Mouse (Mus musculus): ENCODE measurements around the gene Mapk8ip3. TPM values are rescaled to one million over a fixed set of nuclear protein-coding genes. Genes with fewer than 3 reads are reported as not detected.

Mapk8ip3 gene
- polyA plus RNA-seq, 1 experiment = 59.5 TPM

- no peaks in the 10 kb centered on the region for H3K27me3 ChIP-seq (ENCODE audit: control insufficient read depth, insufficient read depth, low read length, poor library complexity, severe bottlenecking)
- no peaks in the 10 kb centered on the region for H3K36me3 ChIP-seq (ENCODE audit: control insufficient read depth, insufficient read depth, low read length, poor library complexity, severe bottlenecking)
- TF ChIP-seq CTCF (IDR thresholded peaks at IDR 0.05; ENCODE audit: low read depth, low read length) (no peak), EP300 (IDR thresholded peaks at IDR 0.05; ENCODE audit: insufficient read depth, low read depth, low read length) (no peak)
- H3K4me3 ChIP-seq (ENCODE audit: low read depth, low read length) = no peak overlapping the region
- H3K9me3 ChIP-seq (replicated peaks; ENCODE audit: control insufficient read depth, insufficient read depth, low read length, poor library complexity, severe bottlenecking) = no peaks in the 10 kb centered on the region
- no peak overlapping the region for H3K9ac ChIP-seq (ENCODE audit: low read depth, poor library complexity, severe bottlenecking)
- no peak overlapping the region for H3K27ac ChIP-seq (ENCODE audit: insufficient read depth, low read length)
- peaks cover 1% of the 10 kb centered on the region for H3K4me1 ChIP-seq (ENCODE audit: control insufficient read depth, insufficient read depth, low read length)
These were observed 80.8 kb downstream of the Mapk8ip3 start for GRCm38 (mm10) chr17:24855838-24856464.

DNA sequence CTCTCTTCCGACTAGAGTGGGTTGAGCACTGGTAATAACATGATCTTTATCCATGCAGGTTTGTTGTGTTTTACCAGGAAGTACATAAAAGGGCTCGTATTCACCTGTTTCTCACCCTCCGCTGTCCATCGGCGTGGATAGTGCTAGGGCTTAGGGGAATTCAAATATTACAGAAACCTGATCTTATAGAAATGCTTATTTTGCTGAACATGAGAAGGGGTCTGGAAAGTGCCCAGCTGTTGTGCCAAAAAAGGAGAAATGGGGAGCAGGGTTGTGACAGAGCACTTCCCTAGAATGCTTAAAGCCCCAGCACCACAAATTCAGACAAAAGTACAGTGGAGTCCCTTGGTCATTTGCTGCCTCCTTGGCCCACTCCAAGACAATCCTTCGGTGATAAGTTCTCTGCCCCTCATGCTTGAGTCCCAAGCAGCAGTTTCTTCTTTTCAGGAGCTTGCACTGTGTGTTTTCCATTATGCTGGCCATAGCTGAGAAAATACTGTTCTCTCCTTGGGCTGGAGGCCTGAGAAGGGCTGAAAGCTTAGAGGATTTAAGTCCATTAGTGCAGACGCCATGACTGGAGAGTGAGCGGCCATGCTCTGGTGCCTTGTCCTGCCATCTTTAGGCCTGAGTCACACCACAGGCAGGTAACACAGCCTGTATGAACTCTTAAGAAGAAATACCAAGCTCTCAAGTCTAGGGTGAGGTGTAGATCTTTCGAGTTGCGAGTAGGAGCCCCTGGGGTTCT lies 85.2 kb downstream of the Mapk8ip3 start:
- Histone ChIP-seq H3K27me3 (ENCODE audit: control insufficient read depth, insufficient read depth, low read length, poor library complexity, severe bottlenecking) (no peaks in the 10 kb centered on the region), H3K9ac (ENCODE audit: low read depth, poor library complexity, severe bottlenecking) (peak overlapping the region; percentile 43; the same call in 1 of the 2 replicates), H3K36me3 (ENCODE audit: control insufficient read depth, insufficient read depth, low read length, poor library complexity, severe bottlenecking) (no peaks in the 10 kb centered on the region), H3K4me3 (ENCODE audit: low read depth, low read length) (no peak overlapping the region; the same call in 1 of the 2 replicates), H3K27ac (ENCODE audit: insufficient read depth, low read length) (no peak overlapping the region), H3K9me3 (replicated peaks; ENCODE audit: control insufficient read depth, insufficient read depth, low read length, poor library complexity, severe bottlenecking) (no peaks in the 10 kb centered on the region), H3K4me1 (ENCODE audit: control insufficient read depth, insufficient read depth, low read length) (peaks cover 3% of the 10 kb centered on the region)
- TF ChIP-seq EP300 (IDR thresholded peaks at IDR 0.05; ENCODE audit: insufficient read depth, low read depth, low read length) = no peak
- no peak for TF ChIP-seq CTCF (IDR thresholded peaks at IDR 0.05; ENCODE audit: low read depth, low read length)
- no peak for TF ChIP-seq POLR2A (IDR thresholded peaks at IDR 0.05; ENCODE audit: insufficient read depth, low read length)

DNA sequence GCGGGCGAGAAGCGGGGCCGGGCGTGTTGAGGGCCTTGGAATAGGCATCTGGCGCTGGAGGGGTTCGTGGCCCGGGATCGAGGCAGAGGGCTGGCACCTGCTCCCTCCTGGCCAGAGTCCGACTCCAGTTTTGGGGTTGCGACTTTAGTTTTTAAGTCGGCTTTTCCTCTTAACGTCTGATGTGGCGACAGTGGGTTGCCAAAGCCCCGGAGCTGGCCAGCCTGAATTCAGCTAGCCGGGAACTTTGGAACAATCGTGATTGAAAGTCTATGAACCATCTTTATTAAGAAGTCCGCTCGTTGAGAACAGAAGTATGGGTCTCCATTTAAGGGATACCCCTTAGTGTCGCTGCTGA lies 86.0 kb downstream of the Mapk8ip3 start:
- H3K27ac ChIP-seq (ENCODE audit: insufficient read depth, low read length) = no peak overlapping the region
- peak overlapping the region; percentile 73 for H3K4me3 ChIP-seq (ENCODE audit: low read depth, low read length)
- no peaks in the 10 kb centered on the region for H3K27me3 ChIP-seq (ENCODE audit: control insufficient read depth, insufficient read depth, low read length, poor library complexity, severe bottlenecking)
- H3K4me1 ChIP-seq (ENCODE audit: control insufficient read depth, insufficient read depth, low read length) = peaks cover 3% of the 10 kb centered on the region
- TF ChIP-seq EP300 (IDR thresholded peaks at IDR 0.05; ENCODE audit: insufficient read depth, low read depth, low read length) (no peak), CTCF (IDR thresholded peaks at IDR 0.05; ENCODE audit: low read depth, low read length) (no peak), POLR2A (IDR thresholded peaks at IDR 0.05; ENCODE audit: insufficient read depth, low read length) (no peak)
- H3K9me3 ChIP-seq (replicated peaks; ENCODE audit: control insufficient read depth, insufficient read depth, low read length, poor library complexity, severe bottlenecking) = no peaks in the 10 kb centered on the region
- H3K36me3 ChIP-seq (ENCODE audit: control insufficient read depth, insufficient read depth, low read length, poor library complexity, severe bottlenecking) = no peaks in the 10 kb centered on the region
- peak overlapping the region; percentile 43 for H3K9ac ChIP-seq (ENCODE audit: low read depth, poor library complexity, severe bottlenecking)

DNA sequence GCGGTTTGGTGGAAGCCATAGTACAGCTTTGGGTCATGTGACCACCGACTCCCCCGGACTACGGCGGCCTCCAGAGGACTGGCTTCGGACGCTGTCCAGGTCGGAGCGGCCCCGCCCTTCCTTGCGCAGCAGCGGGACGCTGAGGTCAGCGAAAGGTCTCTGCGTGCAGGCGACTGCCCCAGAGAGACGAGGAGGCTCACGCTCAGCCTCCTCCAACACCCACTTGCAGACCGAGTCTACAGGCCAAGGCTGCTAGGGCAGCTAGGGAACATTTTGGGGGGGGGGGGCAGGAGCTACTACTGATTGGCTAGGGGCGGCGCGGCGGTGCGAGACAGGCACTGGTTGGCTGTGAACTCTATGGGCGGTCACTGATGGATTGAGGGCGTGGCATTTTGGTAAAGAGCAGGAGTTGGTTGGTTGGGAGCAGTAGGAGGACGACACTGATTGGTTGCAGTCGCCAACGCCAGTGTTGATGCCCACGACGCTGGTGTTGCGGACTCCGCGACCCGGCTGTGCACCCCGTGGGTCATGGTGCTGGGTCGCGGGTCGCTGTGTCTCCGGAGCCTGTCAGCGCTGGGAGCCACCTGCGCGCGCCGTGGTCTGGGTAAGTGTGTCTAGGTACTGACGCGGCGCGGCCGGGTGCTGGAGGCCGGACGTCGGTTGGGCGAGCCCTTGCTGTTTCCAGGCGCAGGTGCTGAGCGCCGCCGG lies 86.6 kb downstream of the Mapk8ip3 start, which contains the start of gene Fahd1:
Gene Fahd1, minus strand, starts transcription at position 300 of the 708 bp plus-strand sequence.
- Histone ChIP-seq H3K9me3 (replicated peaks; ENCODE audit: control insufficient read depth, insufficient read depth, low read length, poor library complexity, severe bottlenecking) (no peaks in the 10 kb centered on the region), H3K27ac (ENCODE audit: insufficient read depth, low read length) (peak within 1 kb of the TSS; percentile 65), H3K36me3 (ENCODE audit: control insufficient read depth, insufficient read depth, low read length, poor library complexity, severe bottlenecking) (no peaks in the 10 kb centered on the region), H3K4me1 (ENCODE audit: control insufficient read depth, insufficient read depth, low read length) (peaks cover 2% of the 10 kb centered on the region), H3K4me3 (ENCODE audit: low read depth, low read length) (peak within 1 kb of the TSS; percentile 73), H3K27me3 (ENCODE audit: control insufficient read depth, insufficient read depth, low read length, poor library complexity, severe bottlenecking) (no peaks in the 10 kb centered on the region), H3K9ac (ENCODE audit: low read depth, poor library complexity, severe bottlenecking) (peak within 1 kb of the TSS; percentile 43)
- TF ChIP-seq CTCF (IDR thresholded peaks at IDR 0.05; ENCODE audit: low read depth, low read length) (no peak), POLR2A (IDR thresholded peaks at IDR 0.05; ENCODE audit: insufficient read depth, low read length) (peak; percentile 39)

DNA sequence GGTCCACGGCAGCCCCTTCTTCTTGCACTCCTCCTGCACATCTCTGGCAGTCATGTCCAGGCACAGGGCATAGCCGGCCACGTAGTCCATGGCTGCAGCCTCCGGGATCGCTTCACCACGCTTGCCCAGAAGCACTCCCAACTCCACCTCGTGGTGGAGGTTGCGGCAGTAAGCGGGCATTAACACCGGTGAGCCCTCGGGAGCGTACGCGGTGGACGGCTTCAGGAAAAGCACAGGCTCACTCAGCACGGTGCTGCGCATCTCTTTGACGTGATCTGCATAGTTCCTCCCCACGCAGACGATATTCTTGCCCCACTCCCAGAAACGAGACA lies 87.1 kb downstream of the Mapk8ip3 start:
- H3K9ac ChIP-seq (ENCODE audit: low read depth, poor library complexity, severe bottlenecking) = peak overlapping the region; percentile 18
- H3K36me3 ChIP-seq (ENCODE audit: control insufficient read depth, insufficient read depth, low read length, poor library complexity, severe bottlenecking) = no peaks in the 10 kb centered on the region
- H3K27me3 ChIP-seq (ENCODE audit: control insufficient read depth, insufficient read depth, low read length, poor library complexity, severe bottlenecking) = no peaks in the 10 kb centered on the region
- H3K9me3 ChIP-seq (replicated peaks; ENCODE audit: control insufficient read depth, insufficient read depth, low read length, poor library complexity, severe bottlenecking) = no peaks in the 10 kb centered on the region
- TF ChIP-seq POLR2A (IDR thresholded peaks at IDR 0.05; ENCODE audit: insufficient read depth, low read length) = no peak
- no peak for TF ChIP-seq CTCF (IDR thresholded peaks at IDR 0.05; ENCODE audit: low read depth, low read length)
- TF ChIP-seq EP300 (IDR thresholded peaks at IDR 0.05; ENCODE audit: insufficient read depth, low read depth, low read length) = no peak
- peak overlapping the region; percentile 65 for H3K27ac ChIP-seq (ENCODE audit: insufficient read depth, low read length)
- peak overlapping the region; percentile 69 for H3K4me3 ChIP-seq (ENCODE audit: low read depth, low read length)
- peaks cover 2% of the 10 kb centered on the region for H3K4me1 ChIP-seq (ENCODE audit: control insufficient read depth, insufficient read depth, low read length)
